Mouse (Mus musculus) olfactory bulb, adult 2 months (tissue): ENCODE data around the gene Cpeb4. TPM values are rescaled to one million over a fixed set of nuclear protein-coding genes. Genes with fewer than 3 reads are reported as not detected.

Experiments
- H3K27ac ChIP-seq: fragments of 200-500 bp; 2 replicates; pipeline ENCODE4 v1.5.1; 2012; ENCODE audit warnings: low read depth, low read length; ENCODE audit not compliant: insufficient read depth
- H3K4me1 ChIP-seq: fragments of 200-500 bp; 2 replicates; pipeline ENCODE4 v1.6.1; 2012; ENCODE audit warnings: low read length; ENCODE audit not compliant: control insufficient read depth, insufficient read depth
- H3K4me3 ChIP-seq: fragments of 200-500 bp; 2 replicates; pipeline ENCODE4 v1.5.1; 2012; ENCODE audit warnings: mild to moderate bottlenecking, low read depth, low read length, moderate library complexity; ENCODE audit not compliant: insufficient read depth
- CTCF ChIP-seq: fragments of 200-500 bp; IDR thresholded peaks from 2 replicates; pipeline ENCODE4 v1.5.1; 2012; ENCODE audit warnings: low read depth, mild to moderate bottlenecking, low read length, moderate library complexity; ENCODE audit not compliant: insufficient read depth
- POLR2A ChIP-seq: fragments of 200-500 bp; IDR thresholded peaks from 2 replicates; pipeline ENCODE4 v1.6.1; 2012; ENCODE audit warnings: mild to moderate bottlenecking, low read depth, low read length, moderate library complexity; ENCODE audit not compliant: insufficient read depth
- WGBS: fragments of 180-500 bp; shearing (Covaris S2); methylation state at CpG from one replicate; pipeline ENCODE4 v1.1.7; 2018; 5-methylcytosine and 5-hydroxymethylcytosine counted together
- polyA plus RNA-seq: library from polyadenylated mRNA; stranded (reverse); fragments of >200 nt; gene quantifications from 2 replicates; pipeline ENCODE4 v1.2.4, GENCODE M21; 2012; ENCODE audit warnings: low replicate concordance; ENCODE audit not compliant: missing spikeins, insufficient read depth, insufficient read length

The Cpeb4 gene
- polyA plus RNA-seq, 1 experiment = not detected

GRCm38 (mm10) chr11:31941640-31942638 is 69.9 kb downstream of the Cpeb4 start:
- Histone ChIP-seq H3K27ac (no peak overlapping the region), H3K4me1 (peaks cover 6% of the 10 kb centered on the region), H3K4me3 (no peak overlapping the region)
- no peak for TF ChIP-seq POLR2A
- TF ChIP-seq CTCF = no peak
- 52% methylated on average over 4 of the region's 4 CpGs for WGBS

DNA sequence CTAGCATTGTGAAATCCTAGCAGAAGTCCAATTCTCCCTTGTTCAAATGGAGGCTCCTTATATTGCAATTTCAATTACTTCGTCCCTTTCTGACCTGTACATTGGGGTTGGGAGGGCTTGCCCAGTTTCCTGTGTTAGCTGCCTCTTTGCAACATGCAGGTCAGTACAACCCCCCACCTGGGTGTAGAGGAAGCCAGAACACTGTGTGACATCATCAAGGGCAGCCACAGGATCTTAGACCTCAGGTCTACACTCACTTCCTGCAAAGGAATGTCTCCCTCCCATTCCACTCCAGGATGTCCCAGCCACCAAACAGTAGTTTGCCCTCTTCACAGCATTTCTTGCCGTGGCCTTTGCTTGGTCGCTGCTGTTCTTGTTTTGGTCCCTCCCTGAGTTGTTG is 73.5 kb downstream of the Cpeb4 start:
- 88% methylated on average over 3 of the region's 3 CpGs for WGBS
- TF ChIP-seq POLR2A = no peak
- TF ChIP-seq CTCF = no peak
- Histone ChIP-seq H3K4me3 (no peak overlapping the region), H3K27ac (no peak overlapping the region), H3K4me1 (peaks cover 9% of the 10 kb centered on the region)

GRCm38 (mm10) chr11:31948462-31949330 is 76.7 kb downstream of the Cpeb4 start:
- WGBS = 23% methylated on average over 15 of the region's 15 CpGs
- Histone ChIP-seq H3K4me3 (peak overlapping the region; percentile 32), H3K27ac (no peak overlapping the region), H3K4me1 (peaks cover 3% of the 10 kb centered on the region)
- TF ChIP-seq POLR2A = no peak
- TF ChIP-seq CTCF = no peak

GRCm38 (mm10) chr11:31949331-31949785 is 77.3 kb downstream of the Cpeb4 start:
- no peak overlapping the region for H3K27ac ChIP-seq
- peaks cover 3% of the 10 kb centered on the region for H3K4me1 ChIP-seq
- WGBS = under 1% methylated on average over 17 of the region's 17 CpGs
- peak overlapping the region; percentile 32 for H3K4me3 ChIP-seq
- TF ChIP-seq POLR2A = no peak
- no peak for TF ChIP-seq CTCF

GRCm38 (mm10) chr11:31960071-31960470 is 88.1 kb downstream of the Cpeb4 start:
- no peak overlapping the region for H3K4me3 ChIP-seq
- H3K27ac ChIP-seq = no peak overlapping the region
- no peak for TF ChIP-seq CTCF
- no peak for TF ChIP-seq POLR2A
- no peaks in the 10 kb centered on the region for H3K4me1 ChIP-seq

GRCm38 (mm10) chr11:31963993-31964392 is 92.0 kb downstream of the Cpeb4 start:
- TF ChIP-seq POLR2A = no peak
- TF ChIP-seq CTCF = no peak
- H3K4me1 ChIP-seq = peaks cover 5% of the 10 kb centered on the region; the same call in 1 of the 2 replicates
- 92% methylated on average over 1 of the region's 1 CpGs for WGBS
- H3K27ac ChIP-seq = no peak overlapping the region
- no peak overlapping the region for H3K4me3 ChIP-seq

- no peak for TF ChIP-seq POLR2A
- TF ChIP-seq CTCF = no peak
- Histone ChIP-seq H3K27ac (no peak within 1 kb of the TSS), H3K4me1 (peaks cover 5% of the 10 kb centered on the region; the same call in 1 of the 2 replicates), H3K4me3 (no peak within 1 kb of the TSS)
- 59% methylated on average over 49 of the region's 49 CpGs for WGBS
These were observed 93.5 kb downstream of the Cpeb4 start, which contains the start of gene 4930524B15Rik for GRCm38 (mm10) chr11:31965256-31966134. Gene 4930524B15Rik (plus strand): TSS chr11:31965592.

GRCm38 (mm10) chr11:31974132-31974531 is 102.1 kb downstream of the Cpeb4 start:
- TF ChIP-seq CTCF (no peak), POLR2A (no peak)
- no peaks in the 10 kb centered on the region for H3K4me1 ChIP-seq
- WGBS = 92% methylated on average over 4 of the region's 4 CpGs
- no peak overlapping the region for H3K4me3 ChIP-seq
- no peak overlapping the region for H3K27ac ChIP-seq
